ENCODE assay signal across 29 mouse cellular contexts in genomic region chr7:94733433-94733832, GRCm38 (mm10).
DNase-seq lines count a peak whose midpoint lies in the region; ATAC-seq and TF ChIP-seq lines count a peak whose summit lies in the region.
"Had no signal": no experiment of that assay in that cellular context is flagged by ENCODE, and none has a peak within 500 bp of the region (broad histone marks: within the 10 kb centered on the region; RNA-seq: fewer than 3 reads in every experiment).

No protein-coding gene starts in this region.

- no peak overlapping the region for H3K9ac ChIP-seq in midbrain, postnatal 0 days (replicated peaks; ENCODE audit: low read length, poor library complexity, severe bottlenecking)
- no peak overlapping the region for H3K9ac ChIP-seq in midbrain, embryonic 16.5 days (ENCODE audit: low read depth, low read length)
- H3K9ac ChIP-seq: heart, embryonic 12.5 days; hindbrain, embryonic 15.5 days; kidney, embryonic 15.5 days; liver, embryonic 14.5 days; neural tube, embryonic 13.5 days had no signal

- no peak for ATAC-seq in midbrain, postnatal 0 days (ENCODE audit: low FRiP score)
- no peak for ATAC-seq in midbrain, embryonic 16.5 days
- no peak for ATAC-seq in monocyte, adult 5-6 weeks (replicated peaks; ENCODE audit: insufficient number of reproducible peaks, low FRiP score, low TSS enrichment, poor library complexity, severe bottlenecking)
- ATAC-seq: Patski had no signal

- no peaks in the 10 kb centered on the region for H3K9me3 ChIP-seq in midbrain, postnatal 0 days (ENCODE audit: low read length)
- no peaks in the 10 kb centered on the region for H3K9me3 ChIP-seq in midbrain, embryonic 16.5 days (replicated peaks; ENCODE audit: control insufficient read depth, low read length, poor library complexity, severe bottlenecking)
- H3K9me3 ChIP-seq: G1E; heart, embryonic 12.5 days; hindbrain, embryonic 15.5 days; kidney, embryonic 15.5 days; neural tube, embryonic 13.5 days had no signal

- H3K4me2 ChIP-seq in midbrain, postnatal 0 days (ENCODE audit: low read depth, low read length, poor library complexity, severe bottlenecking), result no peak overlapping the region
- H3K4me2 ChIP-seq in midbrain, embryonic 16.5 days (ENCODE audit: low read length), result no peak overlapping the region
- H3K4me2 ChIP-seq: heart, embryonic 12.5 days; hindbrain, embryonic 15.5 days; kidney, embryonic 15.5 days; neural tube, embryonic 13.5 days had no signal

- no peaks in the 10 kb centered on the region for H3K36me3 ChIP-seq in midbrain, postnatal 0 days (ENCODE audit: insufficient read depth, low read length)
- no peaks in the 10 kb centered on the region for H3K36me3 ChIP-seq in midbrain, embryonic 16.5 days (ENCODE audit: control insufficient read depth, insufficient read depth, low read length)
- H3K36me3 ChIP-seq: G1E; heart, embryonic 12.5 days; hindbrain, embryonic 15.5 days; kidney, embryonic 15.5 days; neural tube, embryonic 13.5 days had no signal

- WGBS in midbrain, postnatal 0 days, result 69% methylated on average over 1 of the region's 1 CpGs
- 81% methylated on average over 1 of the region's 1 CpGs for WGBS in midbrain, embryonic 16.5 days

- H3K27ac ChIP-seq in midbrain, postnatal 0 days (ENCODE audit: low read depth, low read length), result no peak overlapping the region
- no peak overlapping the region for H3K27ac ChIP-seq in midbrain, embryonic 16.5 days (ENCODE audit: low read length)
- H3K27ac ChIP-seq: hindbrain, embryonic 15.5 days; kidney, embryonic 15.5 days; layer of hippocampus, adult 2 months; liver, embryonic 14.5 days; macrophage; neural tube, embryonic 13.5 days had no signal

- no peak overlapping the region for H3K4me3 ChIP-seq in midbrain, postnatal 0 days (ENCODE audit: low read depth, low read length)
- no peak overlapping the region for H3K4me3 ChIP-seq in midbrain, embryonic 16.5 days (ENCODE audit: low read depth, low read length)
- H3K4me3 ChIP-seq: heart, embryonic 12.5 days; hindbrain, embryonic 15.5 days; kidney, embryonic 15.5 days; layer of hippocampus, adult 2 months; myocyte; neural tube, embryonic 13.5 days had no signal

- peak; percentile 12 to 55 for DNase-seq in cerebellum, postnatal 14 days
- no peak for DNase-seq in cerebellum, adult 18-20 months
- DNase-seq in layer of hippocampus, adult 18-20 months (ENCODE audit: low spot score in 2 of 2), result peak; percentile 6 to 9
- no peak for DNase-seq in layer of hippocampus, postnatal 10 days (ENCODE audit: low spot score in 2 of 2)
- DNase-seq in midbrain, postnatal 0 days (ENCODE audit: low spot score), result peak; percentile 2
- DNase-seq: adrenal gland, postnatal 10 days; cerebellum, adult 11-12 months; cerebellum, postnatal 36 days; gastrocnemius, postnatal 25 days; heart, adult 18-20 months; kidney, adult 18-20 months; kidney, postnatal 25 days; liver; lung, adult 2 months; lung, postnatal 10 days; midbrain, embryonic 14.5 days; thymus, postnatal 4 days had no signal

- no peaks in the 10 kb centered on the region for H3K27me3 ChIP-seq in midbrain, postnatal 0 days (ENCODE audit: insufficient read depth, low read length)
- H3K27me3 ChIP-seq in midbrain, embryonic 16.5 days (ENCODE audit: control insufficient read depth, insufficient read depth, low read depth, low read length), result no peaks in the 10 kb centered on the region
- H3K27me3 ChIP-seq: heart, embryonic 12.5 days; hindbrain, embryonic 15.5 days; kidney, embryonic 15.5 days; neural tube, embryonic 13.5 days; Patski had no signal

- no peak for TF ChIP-seq CTCF in midbrain, postnatal 0 days (IDR thresholded peaks at IDR 0.05)

- no peaks in the 10 kb centered on the region for H3K4me1 ChIP-seq in midbrain, postnatal 0 days (ENCODE audit: insufficient read depth, low read length)
- no peaks in the 10 kb centered on the region for H3K4me1 ChIP-seq in midbrain, embryonic 16.5 days (ENCODE audit: control insufficient read depth, insufficient read depth, low read length)
- H3K4me1 ChIP-seq: heart, embryonic 12.5 days; hindbrain, embryonic 15.5 days; kidney, embryonic 15.5 days; neural tube, embryonic 13.5 days had no signal

Comparison
In these comparisons a context has a peak if more than half of its experiments do, and no peak if none do; other contexts are left out.
1. DNase-seq: peak in cerebellum, postnatal 14 days (2 of 2), layer of hippocampus, adult 18-20 months (2 of 2) and midbrain, postnatal 0 days (single experiment); none in cerebellum, adult 18-20 months (0 of 2) and layer of hippocampus, postnatal 10 days (0 of 2).